Mouse (Mus musculus) B cell, adult 2 months (primary cell): ENCODE data around the gene Fam198b.

ENCODE experiments used
- DNase-seq, 2 experiments: peaks; one replicate each; pipeline ENCODE4 v3.0.0; 2022

Gene Fam198b

GRCm38 (mm10) chr3:79885686-79886356 lies 1.5 kb downstream of the Fam198b start:
- DNase-seq: peak; percentile 8 to 13

- peak; percentile 43 to 46 for DNase-seq
Measured at GRCm38 (mm10) chr3:79886357-79887091, 2.2 kb downstream of the Fam198b start.

- no peak for DNase-seq
Measured at GRCm38 (mm10) chr3:79887161-79887855, 3.0 kb downstream of the Fam198b start.

- DNase-seq: no peak
Measured at GRCm38 (mm10) chr3:79887966-79888365, 3.6 kb downstream of the Fam198b start.

- DNase-seq: no peak
Measured at GRCm38 (mm10) chr3:79897534-79898370, 13.4 kb downstream of the Fam198b start.

- no peak for DNase-seq
Measured at GRCm38 (mm10) chr3:79898514-79898913, 14.2 kb downstream of the Fam198b start.

- DNase-seq: no peak
Measured at GRCm38 (mm10) chr3:79899906-79900305, 15.6 kb downstream of the Fam198b start.

GRCm38 (mm10) chr3:79900502-79900901 lies 16.2 kb downstream of the Fam198b start:
- DNase-seq: no peak

GRCm38 (mm10) chr3:79901321-79901720 lies 17.0 kb downstream of the Fam198b start:
- DNase-seq: no peak

- DNase-seq: no peak
Measured at GRCm38 (mm10) chr3:79901734-79902133, 17.4 kb downstream of the Fam198b start.

- DNase-seq: no peak
Measured at GRCm38 (mm10) chr3:79903803-79904202, 19.5 kb downstream of the Fam198b start.

GRCm38 (mm10) chr3:79904238-79904757 lies 20.0 kb downstream of the Fam198b start:
- DNase-seq: no peak

- DNase-seq: no peak
Measured at GRCm38 (mm10) chr3:79905397-79905796, 21.1 kb downstream of the Fam198b start.

GRCm38 (mm10) chr3:79906250-79907045 lies 22.1 kb downstream of the Fam198b start:
- DNase-seq: no peak

- DNase-seq: no peak
Measured at GRCm38 (mm10) chr3:79907223-79907622, 22.9 kb downstream of the Fam198b start.

- DNase-seq: no peak
Measured at GRCm38 (mm10) chr3:79910375-79911141, 26.2 kb downstream of the Fam198b start.

GRCm38 (mm10) chr3:79911166-79911565 lies 26.8 kb downstream of the Fam198b start:
- DNase-seq: no peak

- DNase-seq: no peak
Measured at GRCm38 (mm10) chr3:79914012-79914411, 29.7 kb downstream of the Fam198b start.

GRCm38 (mm10) chr3:79916185-79916584 lies 31.9 kb downstream of the Fam198b start:
- no peak for DNase-seq

- DNase-seq: no peak
Measured at GRCm38 (mm10) chr3:79918761-79919160, 34.4 kb downstream of the Fam198b start.
